Mouse (Mus musculus): ENCODE measurements at regions not wholly inside any gene's neighbourhood (a gene's known extent, or its start where the extent isn't known, plus 50 kb on each side); places are given as distances from the start of the nearest gene placed in this dataset.

DNA sequence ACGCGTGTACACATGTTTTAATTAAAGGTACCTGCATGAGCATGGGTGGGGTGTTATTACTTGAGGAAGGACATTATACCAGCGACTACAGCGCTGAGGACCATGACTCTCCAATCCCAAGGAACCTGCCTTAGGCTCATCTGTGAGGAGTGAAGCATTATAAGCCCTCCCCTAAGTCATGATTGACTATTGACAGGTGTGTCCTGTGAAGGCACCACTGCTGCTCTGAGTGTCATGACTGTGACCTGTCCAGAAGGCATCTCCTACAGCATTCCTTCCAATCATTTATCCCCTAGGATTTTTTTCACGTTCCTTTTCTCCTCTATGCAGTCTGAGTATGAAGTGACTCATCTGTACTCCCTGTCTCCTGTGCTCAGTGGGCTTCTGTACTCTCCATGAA, 199.9 kb upstream of the Gm9833 start:
- no peak for TF ChIP-seq POLR2A (IDR thresholded peaks at IDR 0.05; ENCODE audit: borderline replicate concordance, control insufficient read depth, low read depth, low read length)
- TF ChIP-seq CTCF (IDR thresholded peaks at IDR 0.05; ENCODE audit: control insufficient read depth, insufficient read depth, low read length) = no peak

All from bone marrow, adult 2 months (tissue).